Mouse (Mus musculus): Measurements from ENCODE around the gene Tenm4.

Gene Tenm4

DNA sequence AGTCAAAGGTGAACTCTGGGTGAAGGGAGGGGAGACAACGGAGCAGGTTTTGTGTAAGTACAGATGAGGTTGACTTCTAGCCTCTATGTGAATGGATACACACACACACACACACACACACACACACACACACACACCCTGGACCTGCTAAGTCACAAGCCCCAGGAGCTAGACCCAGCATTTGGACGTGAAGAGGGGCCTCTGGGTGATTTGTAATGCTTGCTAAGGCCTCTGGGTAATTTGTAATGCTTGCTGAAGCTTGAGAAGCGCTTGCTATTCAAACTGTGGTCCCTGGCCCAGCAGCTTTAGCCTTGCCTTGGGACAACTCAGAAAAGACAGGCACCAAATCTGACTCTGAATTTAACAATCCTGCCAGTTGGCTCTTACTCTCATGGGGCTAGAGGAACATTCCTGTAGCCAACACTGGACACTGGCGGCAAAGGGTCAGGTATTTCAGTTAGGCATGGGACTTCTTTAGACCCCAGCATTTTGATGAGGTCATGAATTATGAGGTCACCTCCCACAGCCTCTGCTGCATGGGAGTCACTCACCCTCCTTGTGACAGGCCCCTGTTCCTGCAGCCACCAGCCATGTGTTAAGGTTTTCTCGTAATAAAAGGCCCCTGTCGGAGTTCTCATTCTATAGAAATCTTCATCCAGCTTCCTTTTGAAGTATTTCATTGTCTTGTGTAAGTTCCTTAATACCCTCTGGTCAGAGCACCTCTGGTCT lies 237.3 kb downstream of the Tenm4 start:
- DNase-seq (ENCODE audit: low spot score): peak; percentile 39

DNA sequence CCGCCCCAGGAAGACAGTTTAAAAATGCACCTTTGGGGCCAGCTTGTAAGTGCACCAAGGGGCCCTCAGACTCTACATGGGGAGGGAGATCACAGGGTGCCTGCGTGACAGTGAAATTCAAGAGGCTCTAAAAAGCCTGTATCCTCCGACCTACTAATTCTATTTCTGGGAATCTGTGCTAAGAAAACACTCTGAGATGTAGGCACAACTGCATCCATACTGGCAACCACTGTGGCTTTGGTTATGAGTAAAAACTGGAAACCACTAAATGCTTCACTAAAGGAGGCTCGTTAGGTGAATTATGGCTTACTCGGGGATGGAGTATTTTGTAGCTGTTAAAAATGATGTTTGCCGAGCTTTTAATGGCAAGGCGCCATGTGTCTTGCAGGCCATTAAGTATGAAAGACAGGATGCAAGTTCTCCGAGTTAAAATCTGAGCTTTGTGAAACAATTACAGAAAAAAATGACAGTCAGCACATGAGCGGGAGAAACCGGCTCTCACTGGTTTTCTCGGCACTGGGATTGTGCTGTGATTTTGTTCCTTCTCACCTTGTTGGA lies 238.4 kb downstream of the Tenm4 start:
- no peak for DNase-seq (ENCODE audit: low spot score)

DNA sequence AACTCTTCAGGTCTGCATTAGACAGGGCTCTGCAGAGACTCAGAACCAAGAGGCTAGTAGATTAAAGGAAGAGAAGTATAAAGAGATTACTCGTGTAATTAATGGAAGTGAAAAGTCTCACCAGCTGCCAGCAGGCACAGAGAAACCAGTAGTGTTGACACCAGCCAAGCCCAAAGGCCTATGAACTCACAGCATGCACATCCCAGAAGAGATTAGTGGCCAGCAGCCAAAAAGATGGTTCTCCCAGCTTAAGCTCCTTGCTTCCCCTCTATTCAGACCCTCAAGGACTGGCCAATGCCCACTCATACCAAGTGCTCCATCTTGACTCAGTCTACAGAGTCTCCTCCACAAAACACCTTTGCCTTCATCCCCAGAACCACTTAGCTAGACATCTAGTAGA lies 242.8 kb downstream of the Tenm4 start:
- no peak for DNase-seq (ENCODE audit: low spot score)

DNA sequence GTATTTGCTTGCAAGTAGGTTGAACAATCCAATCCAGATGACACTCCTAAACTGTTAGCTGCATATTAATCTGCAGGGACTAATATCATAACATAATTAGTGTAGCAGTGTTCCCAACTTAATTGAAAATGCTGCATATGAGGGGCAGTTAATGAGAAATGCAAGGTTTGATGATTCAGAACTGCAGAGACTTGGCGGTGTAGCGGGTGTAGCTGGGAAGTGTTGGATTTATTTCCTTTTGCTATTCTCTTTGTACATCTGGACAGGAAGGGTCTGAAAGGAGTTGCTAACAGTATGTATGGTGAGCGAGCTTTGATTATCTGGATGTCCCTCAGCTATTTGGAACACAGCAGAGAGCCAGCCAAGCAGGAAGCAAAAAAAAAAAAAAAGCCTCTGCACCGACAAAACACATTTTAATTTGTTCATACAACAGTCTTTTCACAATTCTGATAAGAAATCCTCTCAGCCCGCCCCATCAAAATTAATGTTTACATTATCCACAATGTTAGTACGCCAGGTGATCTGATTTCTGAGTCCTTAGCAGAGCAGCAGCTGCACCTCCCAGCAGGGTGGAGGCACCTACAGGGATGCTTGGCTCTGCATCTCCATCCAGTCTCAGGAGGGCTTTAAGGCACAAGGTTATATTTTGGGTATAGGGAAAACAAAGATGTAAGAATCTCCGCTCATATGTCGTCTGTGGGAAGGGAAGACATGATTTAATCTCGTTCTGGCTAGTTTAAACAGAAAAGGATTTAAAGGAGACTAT lies 243.4 kb downstream of the Tenm4 start:
- no peak for DNase-seq (ENCODE audit: low spot score)

DNA sequence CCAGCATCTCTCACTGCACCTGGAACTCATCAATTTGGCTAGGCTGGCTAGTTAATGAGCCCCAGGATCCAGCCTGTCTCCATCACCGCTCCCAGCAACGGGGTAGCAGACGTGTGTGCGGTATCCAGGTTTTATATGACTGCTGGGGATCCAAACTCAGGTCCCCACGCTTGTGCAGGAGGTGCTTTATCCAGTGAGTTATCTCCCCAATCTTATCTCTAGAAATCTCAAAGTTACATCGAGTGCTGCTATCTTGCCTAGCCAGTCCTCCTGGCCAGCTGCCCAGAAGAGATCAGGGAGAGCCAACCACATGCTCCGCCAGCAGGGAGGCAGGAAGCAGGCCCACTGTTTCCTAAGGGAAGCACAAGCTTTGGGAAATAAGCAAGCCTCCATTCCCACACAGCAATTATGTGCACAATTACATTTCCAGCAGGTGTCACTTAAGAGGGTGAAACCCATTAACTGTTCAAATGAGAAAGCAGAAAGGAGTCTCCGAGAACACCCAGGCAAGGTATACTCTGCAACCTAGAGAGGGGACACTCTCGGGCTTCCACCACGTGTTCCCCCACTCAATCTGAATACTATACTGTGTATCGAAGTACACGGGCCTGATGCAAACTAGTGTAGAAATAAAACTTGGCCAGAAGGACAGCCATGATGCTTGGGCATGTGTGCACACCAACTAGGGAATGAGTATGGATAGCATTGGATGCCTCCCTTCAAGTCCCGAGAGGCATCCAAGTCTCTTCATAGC lies 246.4 kb downstream of the Tenm4 start:
- peak; percentile 44 for DNase-seq (ENCODE audit: low spot score)

DNA sequence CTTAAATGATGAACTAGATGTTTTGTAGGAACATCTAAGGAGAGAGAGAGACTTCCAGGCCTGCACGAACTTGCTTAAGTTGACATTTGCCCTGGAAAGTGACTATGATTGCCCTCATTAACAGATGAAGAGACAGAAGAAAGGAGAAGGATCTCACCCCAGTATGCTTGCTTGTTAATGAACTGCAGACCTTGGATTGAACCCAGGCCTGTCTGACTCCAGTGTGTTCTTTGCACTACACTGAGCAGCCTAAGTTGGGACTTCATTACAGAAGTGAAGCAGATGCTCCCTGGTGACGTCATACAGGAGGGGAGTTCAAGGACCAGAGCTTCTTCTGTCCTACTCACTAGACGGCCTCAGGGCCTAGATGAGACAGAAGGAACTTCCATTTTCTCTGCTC lies 247.1 kb downstream of the Tenm4 start:
- no peak for DNase-seq (ENCODE audit: low spot score)

DNA sequence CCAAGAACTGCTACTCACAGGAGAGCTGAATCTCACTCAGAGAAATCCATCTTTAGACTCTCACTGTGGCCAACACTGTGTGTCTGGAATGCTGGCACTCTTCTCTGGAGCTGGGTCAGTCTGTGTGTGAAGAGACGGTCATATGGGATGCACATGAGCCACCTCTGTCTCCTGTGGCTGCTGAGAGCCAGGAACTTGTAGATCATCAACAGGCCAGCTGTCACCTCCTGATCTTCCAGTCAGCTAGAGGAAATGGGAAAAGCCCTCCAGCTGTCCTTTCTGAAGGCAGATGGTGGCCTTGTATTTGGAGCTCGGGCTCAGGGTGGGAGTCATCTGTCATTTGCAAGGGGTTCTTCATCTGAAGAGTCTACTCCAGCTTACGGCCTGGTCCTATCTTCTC lies 249.0 kb downstream of the Tenm4 start:
- no peak for DNase-seq (ENCODE audit: low spot score)

DNA sequence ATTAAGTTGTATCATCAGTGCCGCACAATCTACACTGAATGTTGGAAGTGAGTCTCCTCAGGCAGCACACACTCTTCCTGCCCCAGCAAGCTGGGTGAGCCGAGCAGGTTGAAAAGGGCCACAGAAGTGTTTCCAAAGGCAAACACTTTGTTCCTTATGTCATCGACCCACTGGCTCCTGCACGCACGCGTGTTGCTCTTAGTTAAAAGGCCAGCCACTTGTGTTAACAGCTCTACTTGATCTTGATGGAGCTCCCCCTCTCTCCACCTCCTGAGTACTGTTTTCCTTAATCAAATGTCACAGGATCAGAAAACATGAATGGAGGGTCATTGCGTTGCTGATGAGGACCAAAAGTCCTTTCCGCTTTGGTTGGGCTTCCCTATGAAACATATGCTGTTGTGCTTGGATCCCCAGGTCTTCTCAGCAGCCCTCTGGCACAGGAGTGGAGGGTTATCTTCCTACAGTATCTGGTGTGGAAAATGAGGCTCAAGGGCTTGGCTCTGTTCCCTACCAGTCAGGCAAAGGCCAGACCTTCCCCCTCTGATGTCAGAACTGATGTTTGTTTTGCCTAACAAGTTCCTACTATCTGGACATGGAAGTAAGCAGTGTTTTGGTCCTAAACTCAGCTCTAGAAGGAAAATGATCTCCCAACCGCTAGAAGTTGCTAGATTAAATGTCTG lies 250.0 kb downstream of the Tenm4 start:
- DNase-seq (ENCODE audit: low spot score): no peak

DNA sequence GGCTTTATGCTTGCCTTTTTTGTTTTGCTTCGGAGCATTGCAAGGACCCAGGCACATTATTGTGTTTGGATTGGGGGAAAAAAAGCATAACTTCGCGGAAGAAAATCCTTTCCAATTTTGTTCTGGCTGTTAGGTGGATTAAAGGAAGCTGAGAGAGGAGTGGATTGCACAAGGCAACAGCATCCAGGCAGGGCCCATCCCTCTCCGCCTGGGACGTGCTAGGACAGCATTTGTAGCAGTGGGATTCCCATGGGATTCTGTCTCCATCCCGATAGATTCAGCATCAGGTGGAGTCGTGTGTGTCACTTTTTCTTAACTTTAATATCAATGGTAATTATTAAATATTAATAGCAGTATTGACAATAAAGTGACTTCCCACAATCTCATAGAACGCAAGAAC lies 255.9 kb downstream of the Tenm4 start:
- no peak for DNase-seq (ENCODE audit: low spot score)

DNA sequence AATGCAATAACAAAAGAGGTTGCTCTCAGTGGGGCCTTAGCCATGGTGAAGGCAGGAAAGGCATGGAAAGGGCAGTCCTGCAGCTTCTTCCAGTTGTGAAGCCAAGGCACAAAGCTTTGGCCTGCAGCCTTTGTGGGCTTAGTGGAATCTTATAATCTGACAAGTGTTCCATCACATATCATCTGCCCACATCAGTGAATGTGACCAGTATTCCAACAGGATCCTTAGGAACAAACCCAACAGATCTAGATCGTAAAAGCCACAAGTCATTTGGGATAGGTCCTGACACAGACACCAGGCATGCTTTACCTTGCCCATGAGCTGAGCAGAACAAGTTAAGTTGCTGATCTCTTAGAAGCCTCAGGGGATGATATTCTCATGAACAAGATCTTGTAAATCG lies 262.3 kb downstream of the Tenm4 start:
- DNase-seq (ENCODE audit: low spot score): no peak

DNA sequence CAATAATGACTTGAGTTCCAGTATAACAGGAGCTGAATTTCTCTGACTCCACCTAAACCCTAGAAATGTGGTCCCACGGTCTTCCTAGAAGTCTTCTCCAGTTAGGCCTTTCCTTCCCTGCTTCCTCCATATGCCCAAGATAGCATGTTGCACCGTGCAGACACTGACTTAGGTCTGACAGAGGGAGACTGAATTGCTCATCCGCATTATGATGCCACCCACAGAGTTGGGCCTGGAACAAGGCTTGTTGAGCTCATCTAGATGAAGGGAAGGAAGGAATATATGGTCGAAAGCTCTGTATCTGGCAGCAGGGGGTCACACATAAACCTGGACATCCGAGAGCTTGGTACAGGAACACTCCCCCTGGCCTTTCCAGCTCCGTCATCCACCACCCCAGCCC lies 267.3 kb downstream of the Tenm4 start:
- no peak for DNase-seq (ENCODE audit: low spot score)

DNA sequence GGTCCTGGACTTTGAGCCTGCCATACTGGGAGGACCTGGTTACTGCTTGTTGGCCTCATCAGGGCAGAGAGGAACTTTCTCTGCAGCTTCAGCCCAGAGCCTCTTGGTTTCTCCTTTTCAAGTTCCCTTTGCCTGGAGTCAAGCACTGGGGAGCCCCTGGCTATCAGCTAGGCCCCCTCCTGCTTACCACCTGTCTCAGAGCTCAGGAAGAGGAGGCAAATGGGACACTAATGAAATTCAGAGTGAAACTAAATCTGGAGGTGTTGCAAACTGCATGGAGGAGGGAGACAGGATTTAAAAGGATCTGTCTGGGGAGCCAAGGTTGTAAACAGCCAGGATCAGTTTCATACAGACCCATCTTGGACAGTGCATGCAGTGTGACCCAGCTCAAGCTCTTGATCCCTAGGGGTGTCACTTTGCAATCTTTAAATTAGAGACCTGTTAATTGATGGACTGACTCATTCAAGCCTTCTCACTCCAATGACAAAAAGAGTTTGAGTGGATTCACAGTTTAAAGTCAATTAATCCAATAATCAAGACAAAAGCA lies 269.2 kb downstream of the Tenm4 start:
- DNase-seq (ENCODE audit: low spot score): no peak

DNA sequence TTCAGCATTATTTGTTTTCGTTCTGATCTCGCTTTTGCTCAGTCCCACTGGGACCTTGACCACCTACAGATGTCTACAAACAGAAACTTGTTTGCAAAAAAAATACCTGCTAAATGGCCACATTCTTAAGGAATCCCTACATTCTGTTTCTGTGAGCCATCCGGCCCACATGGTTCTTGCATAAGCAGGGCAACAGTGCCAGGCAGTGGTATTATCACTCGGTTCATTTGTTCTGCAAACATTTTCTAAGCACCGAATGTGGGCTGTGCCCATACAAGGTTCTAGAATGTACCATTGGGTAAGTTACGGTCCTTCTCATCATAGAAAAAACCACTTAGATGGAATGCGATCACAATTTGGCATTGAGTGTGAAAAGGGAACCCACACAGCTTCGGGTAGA lies 274.7 kb downstream of the Tenm4 start:
- DNase-seq (ENCODE audit: low spot score): no peak

DNA sequence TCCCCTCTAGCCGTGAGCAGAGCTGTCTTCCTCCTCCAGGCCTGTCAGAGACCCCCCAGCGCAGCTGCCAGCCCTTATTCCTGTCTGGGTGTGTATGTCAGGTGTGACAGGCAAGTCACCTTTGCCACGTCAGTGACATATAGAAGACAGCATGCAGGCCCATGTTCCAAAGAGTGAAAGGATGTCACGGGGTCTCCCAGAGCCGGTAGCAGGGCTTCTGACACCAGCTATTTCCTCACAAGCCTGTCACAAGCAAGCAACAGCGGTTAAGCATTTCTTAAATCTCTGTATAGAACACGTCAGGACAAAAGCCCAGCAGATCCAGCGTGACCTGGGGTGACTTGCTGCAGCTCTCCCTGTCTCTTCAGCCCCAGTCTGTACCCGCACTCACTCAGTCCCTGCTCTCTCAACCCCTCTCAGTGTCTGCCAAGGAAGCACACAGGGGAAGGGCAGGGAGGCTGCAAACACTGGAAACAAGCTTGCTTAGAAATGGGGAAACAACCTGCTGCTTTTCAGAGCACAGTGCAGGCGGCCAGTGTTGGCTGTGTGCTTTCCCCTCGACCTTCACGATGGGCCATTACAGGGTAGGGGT lies 276.9 kb downstream of the Tenm4 start:
- no peak for DNase-seq (ENCODE audit: low spot score)

DNA sequence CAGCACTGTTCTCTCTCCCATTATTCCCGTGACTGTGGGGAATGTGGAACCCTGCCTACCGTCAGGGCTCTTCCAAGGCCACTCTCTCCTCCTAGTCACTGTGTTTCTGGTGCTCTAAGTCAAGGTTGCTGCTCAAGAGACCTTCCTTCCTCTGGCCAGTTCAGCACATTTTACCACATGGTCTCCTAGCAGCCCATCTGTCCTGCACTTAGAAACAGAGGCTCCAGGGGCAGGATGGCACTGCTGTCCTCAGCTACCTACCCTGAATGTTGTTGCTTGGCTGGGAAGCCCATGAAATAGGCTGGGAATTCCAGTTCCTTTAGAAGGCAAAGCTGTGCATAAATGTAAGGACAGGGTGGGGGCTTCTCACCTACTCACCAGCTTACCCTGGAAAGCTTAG lies 284.9 kb downstream of the Tenm4 start:
- no peak for DNase-seq (ENCODE audit: low spot score)

DNA sequence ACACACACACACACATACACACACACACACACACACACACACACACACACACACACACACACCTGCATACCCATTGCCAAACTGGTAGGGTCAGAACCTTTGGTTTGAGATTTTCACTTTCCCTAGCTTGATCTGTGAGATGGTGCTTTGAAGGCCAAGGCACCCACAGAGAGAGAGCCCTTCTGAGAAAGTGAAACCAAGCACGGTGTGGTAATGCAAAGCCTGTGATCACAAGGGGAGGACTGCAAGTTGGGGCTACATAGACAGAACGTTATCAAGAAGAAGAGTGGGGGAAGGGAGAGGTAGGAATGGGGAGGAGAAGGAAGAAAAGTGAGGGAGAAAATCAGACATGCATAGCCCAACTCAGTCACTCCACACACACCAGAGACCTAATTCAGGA lies 285.6 kb downstream of the Tenm4 start:
- no peak for DNase-seq (ENCODE audit: low spot score)

DNA sequence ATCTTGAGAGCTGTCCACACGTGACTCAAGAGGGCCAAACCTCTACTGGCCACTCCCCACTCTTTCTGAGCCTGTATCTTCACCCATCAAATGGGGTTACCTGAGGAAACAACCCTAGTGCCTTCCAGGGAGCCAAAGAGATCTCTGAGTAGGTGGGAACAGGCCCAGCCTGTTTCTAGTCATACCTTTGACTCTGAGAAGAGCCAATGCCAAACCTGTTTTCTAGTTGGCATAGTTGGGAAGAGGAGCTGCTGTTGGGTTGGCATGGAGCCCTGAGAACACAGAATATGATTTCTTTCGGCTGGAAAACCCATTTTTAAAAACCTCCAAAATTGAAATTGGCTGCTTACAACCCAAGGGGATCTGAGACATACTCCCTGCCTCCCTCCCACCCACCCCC lies 286.8 kb downstream of the Tenm4 start:
- no peak for DNase-seq (ENCODE audit: low spot score)

DNA sequence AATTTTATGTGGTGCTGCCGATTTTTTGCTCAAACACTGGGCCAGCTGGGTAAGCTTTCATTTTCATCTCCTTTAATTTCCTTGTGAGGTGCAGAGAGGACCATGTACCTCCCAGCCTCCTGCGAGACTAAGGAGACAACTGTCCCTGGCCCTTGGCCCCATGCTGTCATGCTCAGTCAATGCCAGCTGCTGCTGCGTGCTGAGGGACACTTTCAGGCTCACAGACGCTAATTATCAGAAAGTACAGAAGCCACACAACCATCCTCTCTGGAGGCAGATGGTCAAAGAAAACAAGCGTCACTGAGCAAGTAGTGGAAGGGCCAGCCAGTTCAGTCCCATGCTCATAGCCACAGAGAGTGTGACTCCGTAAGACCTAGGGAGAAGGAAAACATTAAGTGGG lies 287.9 kb downstream of the Tenm4 start:
- no peak for DNase-seq (ENCODE audit: low spot score)

DNA sequence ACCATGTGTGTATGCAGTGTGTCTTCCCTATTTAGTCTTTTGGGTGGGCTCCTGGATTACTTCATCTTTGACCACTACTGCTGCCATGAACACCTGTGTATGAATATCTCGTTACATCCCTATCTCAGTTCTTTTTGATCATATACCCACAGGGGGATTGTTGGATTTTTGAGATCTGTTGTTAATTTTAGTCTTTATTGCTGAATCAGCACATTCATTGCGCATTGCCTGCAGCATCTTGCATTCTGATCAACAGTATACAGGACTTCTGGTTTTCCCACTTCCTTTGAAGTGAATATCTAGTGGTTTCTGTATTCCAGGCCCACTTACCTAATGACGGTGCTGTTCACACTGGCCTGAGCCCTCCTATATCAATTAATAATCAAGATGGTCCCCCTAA lies 295.7 kb downstream of the Tenm4 start:
- DNase-seq (ENCODE audit: low spot score): no peak

DNA sequence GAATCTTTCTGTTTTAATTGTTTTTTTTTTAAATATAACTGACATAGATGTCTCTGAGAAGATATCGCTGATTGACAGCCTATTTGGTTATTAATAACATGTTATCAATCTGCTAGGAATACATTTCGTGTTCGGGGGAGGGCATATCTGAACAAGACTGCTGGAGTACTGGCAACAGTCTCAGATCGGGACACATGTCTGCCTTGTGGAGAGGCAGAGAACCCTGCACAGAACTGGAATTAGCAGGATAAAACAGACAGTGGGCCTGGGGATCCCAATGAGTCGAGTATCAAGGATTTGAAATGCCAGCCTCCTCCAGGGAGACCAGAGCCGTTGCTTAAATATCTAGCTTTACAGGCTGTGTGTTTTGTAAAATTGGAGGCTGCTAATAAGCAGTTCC lies 299.8 kb downstream of the Tenm4 start:
- DNase-seq (ENCODE audit: low spot score): no peak

DNA sequence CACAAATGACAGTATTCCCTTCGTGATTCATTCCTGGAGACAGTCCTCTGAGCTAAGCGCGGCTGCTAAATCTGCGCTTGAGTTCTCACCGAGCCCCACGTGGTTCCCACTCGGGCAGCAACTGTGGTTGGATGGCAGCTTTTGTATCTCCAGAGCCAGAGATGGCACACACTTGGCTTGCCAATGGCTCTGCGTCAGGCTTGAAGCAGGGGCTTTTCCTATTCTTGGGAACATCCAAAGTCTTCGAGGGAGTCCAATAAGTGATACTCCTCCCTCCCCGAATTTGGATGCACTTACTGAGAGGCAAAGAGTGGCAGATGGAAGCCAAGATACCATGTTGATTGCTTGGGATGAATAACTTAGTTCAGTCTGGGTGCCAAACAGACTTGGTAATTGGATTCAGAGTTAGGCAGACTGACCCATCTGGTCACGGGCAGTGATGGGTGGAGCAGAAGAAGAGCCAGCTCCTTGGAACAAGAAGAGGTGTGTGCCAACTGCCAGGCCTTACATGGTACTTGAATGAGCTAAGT lies 303.6 kb downstream of the Tenm4 start:
- no peak for DNase-seq (ENCODE audit: low spot score)
